Mouse (Mus musculus): ENCODE measurements around the gene Gm17364.
A peak's percentile ranks its signal among the peaks of the same experiment; 100 is the strongest.
"Not testable (repeated sequence)": the region's sequence is repeated elsewhere in the genome, so short reads cannot be mapped to it uniquely, and the experiment has no call there.

Gene Gm17364

DNA sequence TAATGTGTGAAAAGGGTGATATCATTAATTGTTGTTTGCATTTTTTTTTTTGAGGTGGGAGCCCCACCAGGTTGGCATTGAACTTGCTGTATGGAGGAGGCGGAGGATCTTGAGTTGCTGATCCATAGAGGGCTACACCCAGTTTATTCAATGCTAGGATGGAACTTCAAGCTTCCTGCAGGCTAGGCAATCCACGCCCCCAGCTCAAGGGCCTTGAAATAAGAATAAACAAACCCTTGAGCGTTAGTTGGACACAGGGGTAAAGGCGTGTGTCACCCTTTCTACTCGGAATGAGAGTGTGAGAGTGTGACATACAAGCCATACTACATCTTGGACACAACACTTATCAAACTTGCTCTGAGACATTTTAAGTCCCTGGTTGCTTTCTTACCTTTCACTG lies 22.1 kb downstream of the Gm17364 start:
- no peak for DNase-seq (ENCODE audit: low read depth)

DNA sequence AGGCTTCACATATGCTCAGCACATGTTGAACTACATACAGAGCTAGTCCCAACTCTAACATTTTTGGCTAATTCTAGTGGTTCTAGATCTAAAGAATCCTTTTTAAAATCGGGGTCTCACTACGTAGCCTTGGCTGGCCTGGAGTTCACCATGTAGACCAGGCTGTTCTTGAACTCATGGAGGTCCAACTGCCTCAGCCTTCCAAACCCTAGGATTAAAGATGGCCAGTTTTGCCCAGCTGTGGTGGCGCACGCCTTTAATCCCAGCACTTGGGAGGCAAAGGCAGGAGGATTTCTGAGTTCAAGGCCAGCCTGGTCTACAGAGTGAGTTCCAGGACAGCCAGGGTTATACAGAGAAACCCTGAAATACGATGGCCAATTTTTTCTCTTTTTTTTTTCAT lies 22.5 kb downstream of the Gm17364 start:
- DNase-seq (ENCODE audit: low read depth): not testable (repeated sequence)

DNA sequence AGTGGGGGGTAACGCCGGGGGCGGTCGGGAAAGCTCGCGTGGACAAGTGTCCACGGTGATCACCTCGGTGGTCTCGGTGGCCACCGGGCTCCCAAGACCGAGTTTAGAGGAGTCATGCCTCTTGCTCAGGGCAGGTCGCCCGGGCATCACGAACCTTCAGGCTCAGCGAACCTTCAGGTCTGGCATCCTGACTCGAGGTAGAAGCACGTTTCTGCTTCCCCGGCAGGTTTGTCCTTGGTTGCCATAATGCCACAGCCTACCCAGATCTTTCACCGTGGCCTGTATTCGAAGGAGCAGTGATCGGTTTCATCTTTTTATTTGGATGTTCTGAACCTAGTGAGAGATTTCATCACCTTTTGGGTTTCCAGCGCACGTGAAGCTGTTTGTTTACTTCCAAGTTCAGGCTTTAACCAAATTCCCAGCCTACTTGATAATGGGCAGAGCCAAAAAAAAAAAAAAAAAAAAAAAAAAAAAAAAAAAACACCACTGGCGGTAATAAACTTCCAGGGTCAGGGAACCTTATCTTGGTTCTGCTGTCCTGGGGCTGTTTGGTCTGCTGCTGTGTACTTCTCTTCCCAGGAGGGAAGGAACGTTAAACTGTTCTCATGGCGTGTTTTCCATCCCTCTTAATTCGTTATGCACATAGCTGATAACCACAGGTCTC lies 23.3 kb downstream of the Gm17364 start:
- no peak for DNase-seq (ENCODE audit: low read depth)

DNA sequence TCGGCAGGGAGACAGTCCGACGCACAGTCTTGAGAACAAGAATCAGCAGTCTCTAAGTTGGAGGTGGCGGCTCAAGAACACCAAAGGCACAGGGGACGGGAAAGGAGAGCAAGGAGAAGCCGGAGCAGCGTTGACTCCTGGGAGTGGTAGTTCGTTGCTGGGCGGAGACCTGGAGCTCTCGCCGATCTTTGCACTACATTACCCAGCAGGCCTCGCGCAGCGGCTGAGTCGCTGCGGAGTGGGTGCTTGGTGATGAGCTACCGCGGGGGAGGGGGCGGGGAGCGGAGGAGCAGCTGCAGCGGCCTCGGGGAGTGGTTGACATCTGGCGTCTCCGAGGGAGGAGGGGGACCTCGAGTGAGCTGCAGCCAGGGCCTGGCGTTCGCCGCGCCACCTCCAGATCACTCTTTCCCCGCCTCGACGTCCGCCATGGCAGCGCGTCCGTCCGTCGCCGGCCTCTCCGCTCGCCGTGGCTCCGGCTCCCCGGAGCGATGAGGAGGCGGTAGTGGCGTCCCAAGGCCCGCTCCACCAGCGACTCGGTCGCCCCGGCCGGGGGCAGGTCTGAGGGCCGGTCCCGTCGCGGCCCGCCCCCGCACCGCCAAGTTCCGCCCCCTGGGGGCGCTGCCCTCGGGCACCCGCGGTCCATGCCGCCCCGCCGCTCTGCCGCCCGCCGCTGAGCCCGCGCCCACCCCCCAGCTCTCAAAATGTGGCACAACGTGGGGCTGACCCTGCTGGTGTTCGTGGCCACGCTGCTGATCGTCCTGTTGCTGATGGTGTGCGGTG lies 24.0 kb downstream of the Gm17364 start, which contains the start of gene Smim13:
Gene Smim13 (plus strand): TSS at position 307 of the 780 bp plus-strand sequence.
- DNase-seq (ENCODE audit: low read depth): peak; percentile 90

DNA sequence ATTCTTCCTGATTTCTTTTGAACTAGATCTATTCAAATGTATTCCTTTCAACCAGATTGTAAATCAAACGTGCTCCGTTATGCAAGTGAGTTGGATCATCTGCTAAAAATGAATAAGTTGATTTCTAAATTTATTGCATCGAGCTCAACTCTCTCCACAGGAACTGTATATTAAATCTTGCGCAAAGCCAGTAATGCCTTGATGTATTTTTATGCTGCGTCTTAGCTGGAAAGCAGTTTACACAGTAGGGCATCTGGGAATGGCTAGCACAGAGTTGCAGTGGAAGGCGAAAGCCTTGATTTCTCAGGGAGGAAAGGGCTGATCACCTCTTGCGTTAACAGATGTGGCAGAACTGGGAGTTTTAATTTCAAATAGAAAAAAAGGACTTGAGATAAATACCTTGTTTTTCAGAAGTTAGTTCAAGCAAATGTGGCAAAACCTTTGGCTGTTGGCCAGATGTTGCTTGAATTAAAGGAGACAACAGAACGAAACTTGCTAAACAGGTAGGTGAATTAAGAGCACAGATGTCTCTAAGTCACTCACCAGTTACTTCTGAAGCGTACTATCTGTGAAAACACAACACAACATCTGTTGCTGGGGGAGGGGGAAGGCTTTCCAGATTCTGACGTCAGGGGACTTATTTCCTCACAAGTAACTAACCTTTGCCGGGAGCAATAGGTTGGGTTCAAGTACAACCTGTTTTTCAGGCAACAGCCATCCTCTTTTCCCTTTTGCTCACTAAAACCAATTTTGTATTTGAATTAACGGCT lies 24.8 kb downstream of the Gm17364 start:
- DNase-seq (ENCODE audit: low read depth): peak; percentile 68

DNA sequence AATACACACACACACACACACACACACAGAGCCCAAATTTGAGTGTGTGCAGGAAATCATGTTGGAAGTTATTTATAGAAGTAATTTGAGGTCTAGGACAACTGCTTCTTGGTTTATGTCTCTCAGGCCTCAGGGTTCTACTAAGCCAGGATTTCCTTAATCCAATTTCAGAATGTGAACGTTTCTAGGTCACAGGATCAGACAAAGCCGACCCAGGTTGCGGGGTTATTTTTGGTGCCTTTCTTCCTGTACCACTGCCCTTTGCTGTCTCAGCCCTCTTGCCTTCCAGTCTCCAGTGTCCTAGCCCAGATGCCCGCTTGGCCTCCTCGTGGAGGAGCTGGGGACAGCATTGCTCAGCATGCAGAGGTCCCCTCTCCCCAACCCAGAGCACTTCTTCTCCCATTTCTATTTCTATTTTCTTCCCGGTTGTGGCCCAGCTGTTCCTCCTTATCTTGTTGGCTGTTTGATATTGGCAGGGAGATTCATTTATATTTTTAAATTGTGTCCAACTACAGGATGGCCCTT lies 29.4 kb downstream of the Gm17364 start:
- no peak for DNase-seq (ENCODE audit: low read depth)

DNA sequence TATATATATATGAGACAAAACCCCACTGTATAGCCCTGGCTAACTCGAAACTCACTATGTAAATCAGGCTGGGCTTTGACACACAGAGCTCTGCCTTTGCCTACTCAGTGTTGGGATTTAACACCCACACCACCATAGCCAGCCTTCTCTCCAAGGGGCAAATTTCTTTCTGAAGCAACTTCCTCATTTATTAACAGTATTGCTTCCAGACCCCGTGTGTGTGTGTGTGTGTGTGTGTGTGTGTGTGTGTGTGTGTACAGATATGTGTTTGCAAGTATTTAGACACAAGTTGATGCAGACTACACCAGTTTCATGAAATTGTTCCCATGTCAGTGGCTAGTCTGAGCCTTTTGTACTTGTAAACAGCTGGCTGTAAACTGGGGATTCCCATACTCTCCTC lies 32.2 kb downstream of the Gm17364 start:
- DNase-seq (ENCODE audit: low read depth): no peak

DNA sequence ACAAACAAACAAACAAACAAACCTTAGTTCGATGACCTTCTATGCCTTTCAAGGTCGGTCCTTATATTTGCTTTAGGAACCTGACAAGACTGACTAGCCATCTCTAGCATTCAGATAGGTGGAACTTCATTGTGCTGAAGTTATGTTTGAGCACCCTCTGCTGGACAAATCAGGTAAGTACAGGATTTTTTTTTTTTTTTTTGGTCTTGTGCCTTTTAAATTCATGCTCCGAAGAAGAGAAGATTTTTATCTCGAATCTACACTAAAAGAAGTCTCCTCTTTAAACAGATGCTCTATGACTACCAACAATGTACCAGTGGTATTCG lies 35.0 kb downstream of the Gm17364 start:
- DNase-seq (ENCODE audit: low read depth): peak; percentile 53

DNA sequence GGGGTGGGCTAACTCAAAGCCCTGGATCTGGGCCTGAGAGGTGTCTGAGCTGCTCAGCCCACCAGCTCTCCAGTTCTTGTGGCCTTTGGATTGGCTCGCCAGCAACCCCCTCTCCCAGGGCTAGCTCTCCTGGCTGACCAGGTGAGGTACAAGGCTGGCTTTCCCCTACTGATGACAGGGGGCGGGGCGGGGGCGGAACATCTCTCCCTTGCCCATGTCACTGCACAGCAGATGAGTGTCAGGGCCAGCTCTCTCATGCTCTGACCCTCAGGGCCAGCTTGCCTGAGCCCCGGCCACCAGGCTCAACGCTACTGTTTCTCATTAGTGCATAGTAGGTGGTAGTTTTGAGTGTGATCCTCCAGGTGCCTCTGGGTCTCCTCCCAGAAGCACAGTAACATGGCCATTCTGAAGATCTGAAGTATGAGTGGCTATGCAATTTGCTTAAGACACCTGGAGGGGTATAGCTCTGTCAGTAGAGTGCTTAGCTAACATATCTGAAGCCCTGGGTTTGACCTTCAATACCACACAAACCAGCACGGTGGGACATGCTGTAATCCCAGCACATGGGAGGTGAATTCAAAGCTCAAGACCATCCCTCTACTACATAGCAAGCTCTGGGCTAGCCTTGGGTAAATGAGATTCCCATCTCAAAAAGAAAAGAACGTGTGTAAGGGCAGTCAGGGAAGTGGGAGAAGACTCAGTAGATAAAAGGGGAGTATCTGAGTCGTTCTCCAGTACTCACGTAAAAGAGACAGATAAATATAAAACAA lies 35.6 kb downstream of the Gm17364 start:
- no peak for DNase-seq (ENCODE audit: low read depth)

DNA sequence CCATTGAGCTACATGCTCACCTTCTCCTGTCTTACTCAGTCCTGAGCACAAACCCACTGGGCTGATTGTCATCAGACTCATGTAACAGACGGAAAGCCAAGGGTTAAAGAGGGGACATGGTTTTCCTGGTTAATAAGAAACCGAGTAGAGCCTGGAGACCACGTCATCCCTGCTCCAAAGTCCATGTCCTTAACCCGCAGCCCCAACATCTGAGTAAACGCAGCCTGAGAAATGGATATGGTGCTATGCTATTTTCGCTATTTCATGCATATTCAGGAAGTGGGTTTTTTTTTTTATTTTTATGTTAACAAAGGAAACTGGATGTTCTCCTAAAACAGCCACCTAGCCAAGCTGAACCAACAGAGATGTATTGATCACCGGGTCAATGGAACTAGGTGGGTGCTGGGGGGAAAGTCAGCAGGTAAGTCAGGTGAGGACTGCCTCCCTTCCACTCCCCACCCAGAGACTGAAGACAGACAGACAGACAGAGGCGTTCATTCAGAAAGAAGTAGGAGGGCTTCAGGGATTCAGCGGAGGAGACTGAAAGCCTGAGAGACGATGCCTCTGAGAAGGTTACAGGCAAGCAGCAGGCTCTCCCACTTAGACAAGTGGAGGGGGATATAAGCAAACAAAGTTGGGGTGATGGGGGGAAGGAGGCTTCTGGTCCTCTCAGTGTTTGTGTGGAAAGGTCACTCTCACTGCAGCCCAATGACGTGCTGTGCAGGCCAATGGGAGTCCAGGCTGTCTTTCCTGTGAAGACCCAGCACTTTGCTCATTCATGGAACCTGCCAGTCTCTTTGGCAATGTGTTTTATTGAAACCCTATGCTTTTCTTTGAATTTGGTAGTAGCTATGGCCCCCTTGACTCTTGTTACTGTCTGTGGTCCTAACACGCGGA lies 37.7 kb downstream of the Gm17364 start:
- DNase-seq (ENCODE audit: low read depth): no peak

DNA sequence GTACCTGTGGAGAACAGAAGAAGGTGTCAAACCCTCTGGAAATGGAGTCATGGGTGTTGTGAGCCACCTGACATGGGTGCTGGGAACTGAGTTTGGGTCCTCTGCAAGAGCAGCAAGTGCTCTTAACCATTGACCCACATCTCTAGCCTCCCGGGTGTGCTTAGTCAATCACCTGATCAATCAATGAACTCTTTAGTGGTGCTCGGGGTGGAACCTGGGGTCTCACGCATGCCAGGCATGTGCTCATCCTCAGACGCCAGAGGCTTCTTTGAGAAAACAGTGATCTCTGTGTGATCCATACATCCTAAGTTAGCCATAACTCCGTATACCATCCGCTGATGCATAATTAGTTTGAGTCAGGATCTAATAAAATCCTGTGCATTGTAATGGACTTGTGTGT lies 38.6 kb downstream of the Gm17364 start:
- DNase-seq (ENCODE audit: low read depth): no peak

DNA sequence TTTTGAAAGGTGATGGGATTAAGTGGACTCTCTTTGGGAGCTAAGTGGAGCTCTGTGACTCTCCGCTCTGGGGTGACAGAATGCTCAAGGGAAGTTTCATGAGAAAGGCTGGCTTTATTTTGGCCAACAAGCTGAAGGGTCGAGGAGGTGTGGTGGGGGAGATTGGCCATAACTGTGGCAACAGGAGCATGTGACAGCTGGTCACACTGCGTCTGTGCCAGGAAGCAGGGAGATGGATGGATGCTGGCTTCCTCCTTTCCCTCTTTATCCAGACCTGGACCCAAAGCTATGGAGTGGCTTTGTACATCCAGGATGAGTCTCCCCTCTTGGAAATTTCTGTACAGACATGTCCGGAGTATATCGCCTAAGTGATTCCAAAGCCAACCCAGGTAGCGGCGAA lies 40.5 kb downstream of the Gm17364 start:
- DNase-seq (ENCODE audit: low read depth): no peak

DNA sequence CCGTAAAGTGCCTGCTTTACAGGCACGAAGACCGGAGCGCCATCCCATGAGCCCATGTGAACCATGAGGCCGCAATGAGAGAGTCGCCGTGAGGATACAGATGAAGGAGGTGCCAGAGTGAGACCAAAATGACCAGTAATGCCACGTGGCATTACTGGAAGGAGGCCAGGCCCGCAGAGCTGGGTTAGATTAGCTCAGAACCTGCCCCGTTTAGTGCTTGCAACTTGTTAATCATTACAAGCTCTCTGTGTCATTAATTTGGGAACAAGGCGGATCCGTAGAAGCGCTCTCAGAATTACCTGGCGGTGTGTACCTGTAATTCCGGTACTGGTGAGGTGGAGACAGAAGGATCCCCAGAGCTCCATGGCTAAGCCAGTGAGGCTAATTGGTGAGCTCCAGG lies 41.6 kb downstream of the Gm17364 start:
- no peak for DNase-seq (ENCODE audit: low read depth)

DNA sequence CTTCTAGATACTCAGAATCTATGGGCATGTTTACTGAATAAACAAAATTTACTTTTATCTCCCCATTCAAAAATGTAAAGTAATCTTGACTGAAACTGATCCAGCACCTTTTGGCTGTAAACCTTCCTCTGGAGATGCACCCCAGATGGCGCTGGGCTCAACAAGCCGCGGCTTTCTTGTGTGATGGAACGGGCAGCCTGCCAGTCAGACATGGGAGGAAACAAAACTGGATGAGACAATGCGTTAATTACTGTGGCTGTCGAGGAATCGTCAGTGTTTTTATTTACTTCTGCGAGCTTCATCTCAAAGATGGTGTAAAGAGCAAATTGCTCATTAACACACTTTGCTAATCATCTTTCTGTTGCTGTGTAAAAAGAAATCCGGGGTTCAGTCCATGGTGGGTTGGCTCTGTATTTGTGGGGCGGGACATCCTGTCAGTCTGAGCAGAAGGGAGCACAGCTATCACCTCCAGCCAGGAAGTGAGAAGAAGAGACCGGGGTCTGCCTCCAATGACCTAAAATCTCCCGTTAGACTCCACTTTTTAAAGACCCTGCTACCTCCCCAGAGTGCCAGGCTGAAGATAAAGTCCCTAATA lies 42.3 kb downstream of the Gm17364 start:
- DNase-seq (ENCODE audit: low read depth): no peak

DNA sequence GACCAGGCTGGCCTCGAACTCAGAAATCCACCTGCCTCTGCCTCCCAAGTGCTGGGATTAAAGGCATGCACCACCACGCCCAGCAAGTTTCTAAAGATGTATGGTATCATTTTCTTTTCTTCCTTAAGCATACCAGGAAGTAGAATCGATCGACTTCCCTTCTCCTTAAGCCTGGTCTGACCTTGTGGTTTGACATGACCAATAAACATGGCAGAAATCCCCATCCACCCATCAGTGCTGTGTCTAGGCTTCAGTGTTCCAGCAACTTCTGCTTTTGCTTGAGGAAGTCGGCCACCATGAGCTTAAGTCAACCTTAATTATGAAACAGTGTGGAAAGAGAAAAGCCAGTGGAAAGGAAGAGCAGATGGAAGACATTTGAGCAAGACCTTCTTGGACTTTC lies 43.5 kb downstream of the Gm17364 start:
- peak; percentile 28 for DNase-seq (ENCODE audit: low read depth)

DNA sequence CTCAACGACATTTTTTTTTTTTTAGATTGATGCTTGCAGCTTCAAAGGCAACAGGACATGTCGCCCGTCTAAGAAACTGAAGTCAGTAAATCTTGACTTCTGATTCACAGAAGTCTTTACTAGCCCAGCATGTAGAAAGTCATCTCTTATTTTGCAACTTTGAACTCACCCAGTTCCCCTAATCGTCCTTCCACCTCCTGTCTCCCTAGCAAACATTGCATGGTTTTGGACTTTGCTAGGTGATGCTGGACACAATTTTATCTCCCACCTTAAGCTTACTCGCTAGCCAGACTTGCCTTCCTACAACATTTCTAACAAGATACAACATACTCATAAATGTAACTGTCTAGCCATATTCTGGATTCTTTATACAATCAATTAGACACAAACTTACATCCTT lies 45.7 kb downstream of the Gm17364 start:
- no peak for DNase-seq (ENCODE audit: low read depth)

DNA sequence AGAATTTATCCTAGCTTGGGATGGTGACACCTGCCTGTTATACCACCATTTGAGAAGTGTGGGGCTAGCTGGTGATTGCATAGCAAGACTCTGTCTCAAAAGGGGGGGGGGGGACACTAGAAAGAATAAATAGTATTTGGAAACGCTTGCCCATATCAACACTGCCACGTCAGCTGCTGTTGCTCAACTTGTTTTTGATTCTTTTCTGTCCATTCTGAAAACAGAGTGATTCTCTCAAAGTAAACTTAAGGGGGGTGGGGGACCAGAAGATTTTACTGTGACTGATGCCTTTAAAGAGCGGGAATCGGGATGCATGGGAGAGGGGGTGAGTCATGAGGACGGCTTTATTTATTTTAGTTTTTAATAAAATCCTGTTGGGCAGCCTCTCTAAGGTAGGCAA lies 47.3 kb downstream of the Gm17364 start:
- DNase-seq (ENCODE audit: low read depth): no peak
